Mouse (Mus musculus) lung, postnatal 0 days (tissue): ENCODE data around the gene Ypel3.

Experiments used
- CTCF ChIP-seq: IDR thresholded peaks from 2 replicates; pipeline ENCODE4 v1.5.1; 2016; ENCODE audit warnings: antibody characterized with exemption, mild to moderate bottlenecking
- EP300 ChIP-seq: IDR thresholded peaks from 2 replicates; pipeline ENCODE4 v1.6.1; 2016; ENCODE audit warnings: antibody characterized with exemption, mild to moderate bottlenecking, control low read depth

GRCm38 (mm10) chr7:126773351-126773750 is 3.4 kb upstream of the Ypel3 start:
- TF ChIP-seq CTCF: no peak
- no peak for TF ChIP-seq EP300
